Comparison of ENCODE assay signal across 24 mouse cellular contexts in genomic region chr3:155824863-155825262, GRCm38 (mm10).
DNase-seq lines count a peak whose midpoint lies in the region; ATAC-seq and TF ChIP-seq lines count a peak whose summit lies in the region.
"Had no signal": no experiment of that assay in that cellular context is flagged by ENCODE, and none has a peak within 500 bp of the region (broad histone marks: within the 10 kb centered on the region; RNA-seq: fewer than 3 reads in every experiment).

No protein-coding gene starts in this region.

- peak; percentile 33 for ATAC-seq in forebrain, embryonic 11.5 days (replicated peaks; ENCODE audit: low FRiP score)
- ATAC-seq in forebrain, embryonic 15.5 days (replicated peaks): no peak
- ATAC-seq in limb, embryonic 13.5 days (ENCODE audit: low FRiP score, low read depth): peak; percentile 48; the same call in 1 of the 2 replicates
- peak; percentile 10; the same call in 1 of the 2 replicates for ATAC-seq in stomach, embryonic 14.5 days (ENCODE audit: insufficient number of reproducible peaks, insufficient read depth, low FRiP score, low read depth)
- no peak for ATAC-seq in stomach, postnatal 0 days (ENCODE audit: low FRiP score, low TSS enrichment)
- ATAC-seq: intestine, postnatal 0 days; liver, embryonic 12.5 days; liver, postnatal 0 days; Patski had no signal

- no peaks in the 10 kb centered on the region for H3K36me3 ChIP-seq in forebrain, embryonic 11.5 days (ENCODE audit: control insufficient read depth, insufficient read depth, low read length)
- H3K36me3 ChIP-seq in forebrain, embryonic 15.5 days: no peaks in the 10 kb centered on the region
- no peaks in the 10 kb centered on the region for H3K36me3 ChIP-seq in limb, embryonic 13.5 days
- no peaks in the 10 kb centered on the region for H3K36me3 ChIP-seq in limb, embryonic 10.5 days
- no peaks in the 10 kb centered on the region for H3K36me3 ChIP-seq in stomach, embryonic 14.5 days (ENCODE audit: control insufficient read depth, insufficient read depth, low read length)
- H3K36me3 ChIP-seq in stomach, postnatal 0 days (ENCODE audit: control insufficient read depth, insufficient read depth, low read length): no peaks in the 10 kb centered on the region
- H3K36me3 ChIP-seq: hindbrain, embryonic 10.5 days; liver, embryonic 12.5 days had no signal

- no peak for TF ChIP-seq CTCF in stomach, postnatal 0 days (IDR thresholded peaks at IDR 0.05; ENCODE audit: low read depth)

- no peak for TF ChIP-seq EP300 in stomach, postnatal 0 days (optimal IDR thresholded peaks at IDR 0.05)

- no peak overlapping the region for H3K27ac ChIP-seq in forebrain, embryonic 11.5 days (ENCODE audit: low read depth, low read length)
- H3K27ac ChIP-seq in forebrain, embryonic 15.5 days (replicated peaks): no peak overlapping the region
- no peak overlapping the region for H3K27ac ChIP-seq in limb, embryonic 13.5 days
- H3K27ac ChIP-seq in limb, embryonic 10.5 days: no peak overlapping the region
- H3K27ac ChIP-seq in stomach, embryonic 14.5 days (ENCODE audit: low read length): no peak overlapping the region
- H3K27ac ChIP-seq in stomach, postnatal 0 days (replicated peaks): no peak overlapping the region
- H3K27ac ChIP-seq: hindbrain, embryonic 10.5 days; liver, embryonic 12.5 days had no signal

- no peaks in the 10 kb centered on the region for H3K9me3 ChIP-seq in forebrain, embryonic 11.5 days (ENCODE audit: control insufficient read depth, low read length)
- no peaks in the 10 kb centered on the region for H3K9me3 ChIP-seq in forebrain, embryonic 15.5 days
- H3K9me3 ChIP-seq in limb, embryonic 13.5 days: no peaks in the 10 kb centered on the region
- no peaks in the 10 kb centered on the region for H3K9me3 ChIP-seq in limb, embryonic 10.5 days (replicated peaks)
- no peaks in the 10 kb centered on the region for H3K9me3 ChIP-seq in stomach, embryonic 14.5 days (ENCODE audit: control insufficient read depth, low read depth, low read length)
- H3K9me3 ChIP-seq in stomach, postnatal 0 days (ENCODE audit: control insufficient read depth, low read length): no peaks in the 10 kb centered on the region
- H3K9me3 ChIP-seq: hindbrain, embryonic 10.5 days had no signal

- no peaks in the 10 kb centered on the region for H3K4me1 ChIP-seq in forebrain, embryonic 11.5 days (replicated peaks; ENCODE audit: control insufficient read depth, insufficient read depth, low read length)
- no peaks in the 10 kb centered on the region for H3K4me1 ChIP-seq in forebrain, embryonic 15.5 days
- H3K4me1 ChIP-seq in limb, embryonic 13.5 days: no peaks in the 10 kb centered on the region
- no peaks in the 10 kb centered on the region for H3K4me1 ChIP-seq in limb, embryonic 10.5 days
- H3K4me1 ChIP-seq in stomach, embryonic 14.5 days (ENCODE audit: control insufficient read depth, insufficient read depth, low read length): no peaks in the 10 kb centered on the region
- no peaks in the 10 kb centered on the region for H3K4me1 ChIP-seq in stomach, postnatal 0 days (replicated peaks; ENCODE audit: control insufficient read depth, insufficient read depth)
- H3K4me1 ChIP-seq: hindbrain, embryonic 10.5 days; liver, embryonic 12.5 days had no signal

- no peak for DNase-seq in forebrain, embryonic 11.5 days (ENCODE audit: low spot score)
- DNase-seq in limb, embryonic 10.5 days (ENCODE audit: low spot score): no peak
- no peak for DNase-seq in stomach, postnatal 0 days (ENCODE audit: low spot score)
- DNase-seq in layer of hippocampus, adult 9-11 months: no peak
- DNase-seq: adrenal gland, postnatal 10 days; cerebellum, adult 11 months; cerebellum, adult 9-11 months; embryo, embryonic 11 days; gastrocnemius, postnatal 14 days; heart, postnatal 14 days; kidney, adult 9 months; kidney, postnatal 10 days; liver, postnatal 0 days; lung, postnatal 36 days; right cerebral cortex, postnatal 25 days; thymus, adult 18-20 months; thymus, postnatal 25 days had no signal

- H3K4me3 ChIP-seq in forebrain, embryonic 11.5 days (ENCODE audit: low read depth, low read length): no peak overlapping the region
- H3K4me3 ChIP-seq in forebrain, embryonic 15.5 days: no peak overlapping the region
- no peak overlapping the region for H3K4me3 ChIP-seq in limb, embryonic 13.5 days
- no peak overlapping the region for H3K4me3 ChIP-seq in limb, embryonic 10.5 days
- no peak overlapping the region for H3K4me3 ChIP-seq in stomach, embryonic 14.5 days (ENCODE audit: low read depth, low read length)
- H3K4me3 ChIP-seq in stomach, postnatal 0 days (ENCODE audit: low read depth, low read length): no peak overlapping the region
- H3K4me3 ChIP-seq: hindbrain, embryonic 10.5 days; liver, embryonic 12.5 days had no signal

- no peaks in the 10 kb centered on the region for H3K27me3 ChIP-seq in forebrain, embryonic 11.5 days (ENCODE audit: control insufficient read depth, insufficient read depth, low read length)
- no peaks in the 10 kb centered on the region for H3K27me3 ChIP-seq in forebrain, embryonic 15.5 days
- no peaks in the 10 kb centered on the region for H3K27me3 ChIP-seq in limb, embryonic 13.5 days
- no peaks in the 10 kb centered on the region for H3K27me3 ChIP-seq in limb, embryonic 10.5 days (ENCODE audit: low read depth, poor library complexity, severe bottlenecking)
- H3K27me3 ChIP-seq in stomach, embryonic 14.5 days (ENCODE audit: control insufficient read depth, insufficient read depth, low read length): no peaks in the 10 kb centered on the region
- no peaks in the 10 kb centered on the region for H3K27me3 ChIP-seq in stomach, postnatal 0 days (ENCODE audit: control insufficient read depth, insufficient read depth, low read length)
- H3K27me3 ChIP-seq: liver, embryonic 12.5 days; Patski had no signal

- no peak overlapping the region for H3K9ac ChIP-seq in forebrain, embryonic 11.5 days (ENCODE audit: low read length)
- no peak overlapping the region for H3K9ac ChIP-seq in forebrain, embryonic 15.5 days (replicated peaks)
- H3K9ac ChIP-seq in limb, embryonic 13.5 days: no peak overlapping the region
- no peak overlapping the region for H3K9ac ChIP-seq in stomach, embryonic 14.5 days (replicated peaks; ENCODE audit: low read depth, low read length)
- H3K9ac ChIP-seq in stomach, postnatal 0 days (ENCODE audit: low read length): no peak overlapping the region
- H3K9ac ChIP-seq: liver, embryonic 12.5 days; liver, postnatal 0 days had no signal

- H3K4me2 ChIP-seq in forebrain, embryonic 11.5 days (ENCODE audit: low read depth, low read length, severe bottlenecking): no peak overlapping the region
- H3K4me2 ChIP-seq in forebrain, embryonic 15.5 days (replicated peaks): no peak overlapping the region
- H3K4me2 ChIP-seq in limb, embryonic 13.5 days (replicated peaks): no peak overlapping the region
- no peak overlapping the region for H3K4me2 ChIP-seq in stomach, embryonic 14.5 days (replicated peaks; ENCODE audit: low read depth, low read length)
- H3K4me2 ChIP-seq in stomach, postnatal 0 days (replicated peaks; ENCODE audit: low read depth): no peak overlapping the region
- H3K4me2 ChIP-seq: liver, embryonic 12.5 days had no signal

- WGBS in forebrain, embryonic 11.5 days: 92% methylated on average over 2 of the region's 2 CpGs
- WGBS in forebrain, embryonic 15.5 days: 89% methylated on average over 2 of the region's 2 CpGs
- WGBS in limb, embryonic 13.5 days: 91% methylated on average over 2 of the region's 2 CpGs
- WGBS in limb, embryonic 10.5 days: 95% methylated on average over 2 of the region's 2 CpGs
- 86% methylated on average over 2 of the region's 2 CpGs for WGBS in stomach, embryonic 14.5 days
- 94% methylated on average over 2 of the region's 2 CpGs for WGBS in stomach, postnatal 0 days

Comparison
In these comparisons a context has a peak if more than half of its experiments do, and no peak if none do; other contexts are left out.
1. ATAC-seq: peak in forebrain, embryonic 11.5 days (single experiment), limb, embryonic 13.5 days (single experiment) and stomach, embryonic 14.5 days (single experiment); none in forebrain, embryonic 15.5 days (single experiment) and stomach, postnatal 0 days (single experiment).